Mouse (Mus musculus): ENCODE results near the gene Cyp3a13. TPM values are rescaled to one million over a fixed set of nuclear protein-coding genes. Genes with fewer than 3 reads are reported as not detected.
"Not testable (repeated sequence)": the region's sequence is repeated elsewhere in the genome, so short reads cannot be mapped to it uniquely, and the experiment has no call there.

Cyp3a13 gene
- polyA plus RNA-seq, 1 experiment = 2.9 TPM

GRCm38 (mm10) chr5:137864008-137864407 lies 57.4 kb downstream of the Cyp3a13 start:
- H3K4me3 ChIP-seq (replicated peaks; ENCODE audit: insufficient read depth, low read depth, low read length); H3K27me3 ChIP-seq (ENCODE audit: control insufficient read depth, insufficient read depth, low read length); H3K4me1 ChIP-seq (ENCODE audit: control insufficient read depth, insufficient read depth, low read length); H3K27ac ChIP-seq (ENCODE audit: insufficient read depth, low read length); DNase-seq: not testable (repeated sequence)
- 87% methylated on average over 1 of the region's 1 CpGs for WGBS

GRCm38 (mm10) chr5:137857960-137858710 lies 63.3 kb downstream of the Cyp3a13 start, which contains the start of gene Pilrb1:
Gene Pilrb1, minus strand, starts transcription at chr5:137858106.
- not testable (repeated sequence) for H3K4me1 ChIP-seq (ENCODE audit: control insufficient read depth, insufficient read depth, low read length); H3K27me3 ChIP-seq (ENCODE audit: control insufficient read depth, insufficient read depth, low read length); DNase-seq; H3K4me3 ChIP-seq (replicated peaks; ENCODE audit: insufficient read depth, low read depth, low read length); H3K27ac ChIP-seq (ENCODE audit: insufficient read depth, low read length)
- 70% methylated on average over 2 of the region's 2 CpGs for WGBS

GRCm38 (mm10) chr5:137856870-137857269 lies 64.5 kb downstream of the Cyp3a13 start:
- DNase-seq = not testable (repeated sequence)

GRCm38 (mm10) chr5:137854907-137855306 lies 66.5 kb downstream of the Cyp3a13 start:
- H3K4me3 ChIP-seq (replicated peaks; ENCODE audit: insufficient read depth, low read depth, low read length); H3K4me1 ChIP-seq (ENCODE audit: control insufficient read depth, insufficient read depth, low read length); DNase-seq; H3K27me3 ChIP-seq (ENCODE audit: control insufficient read depth, insufficient read depth, low read length); H3K27ac ChIP-seq (ENCODE audit: insufficient read depth, low read length): not testable (repeated sequence)
- 79% methylated on average over 3 of the region's 3 CpGs for WGBS

More at GRCm38 (mm10) chr5:137856870-137857269, 64.5 kb downstream of the Cyp3a13 start:
- 70% methylated on average over 5 of the region's 5 CpGs for WGBS
- H3K27ac ChIP-seq (ENCODE audit: insufficient read depth, low read length); H3K27me3 ChIP-seq (ENCODE audit: control insufficient read depth, insufficient read depth, low read length); H3K4me3 ChIP-seq (replicated peaks; ENCODE audit: insufficient read depth, low read depth, low read length); H3K4me1 ChIP-seq (ENCODE audit: control insufficient read depth, insufficient read depth, low read length): not testable (repeated sequence)

GRCm38 (mm10) chr5:137850313-137850712 lies 71.1 kb downstream of the Cyp3a13 start:
- DNase-seq; H3K27me3 ChIP-seq (ENCODE audit: control insufficient read depth, insufficient read depth, low read length): not testable (repeated sequence)

More at GRCm38 (mm10) chr5:137850313-137850712, 71.1 kb downstream of the Cyp3a13 start:
- H3K4me3 ChIP-seq (replicated peaks; ENCODE audit: insufficient read depth, low read depth, low read length); H3K4me1 ChIP-seq (ENCODE audit: control insufficient read depth, insufficient read depth, low read length); H3K27ac ChIP-seq (ENCODE audit: insufficient read depth, low read length): not testable (repeated sequence)
- 84% methylated on average over 1 of the region's 1 CpGs for WGBS

Other genes starting within 250 kb of the Cyp3a13 start
- 39.8 and 41.3 TPM in 2 replicates for gene Agfg2, start 236.9 kb downstream of the Cyp3a13 start, polyA plus RNA-seq (2012; rRNA removed)
- gene Nyap1, start 180.0 kb downstream of the Cyp3a13 start, polyA plus RNA-seq (2012; rRNA removed) = 59.1 and 60.7 TPM in 2 replicates
- gene Tsc22d4, start 175.9 kb downstream of the Cyp3a13 start, polyA plus RNA-seq (2012; rRNA removed) = 465 and 497 TPM in 2 replicates
- 47.0 and 48.2 TPM in 2 replicates for gene Ppp1r35, start 142.8 kb downstream of the Cyp3a13 start, polyA plus RNA-seq (2012; rRNA removed)
- 38.9 and 41.9 TPM in 2 replicates for gene Mepce, start 134.0 kb downstream of the Cyp3a13 start, polyA plus RNA-seq (2012; rRNA removed)
- 11.2 and 12.4 TPM in 2 replicates for gene Zcwpw1, start 133.8 kb downstream of the Cyp3a13 start, polyA plus RNA-seq (2012; rRNA removed)
- gene Pilra, start 85.3 kb downstream of the Cyp3a13 start, polyA plus RNA-seq (2012; rRNA removed) = 0.41 TPM in 2 replicates
- not detected in 2 replicates for gene Pilrb1, start 63.5 kb downstream of the Cyp3a13 start, polyA plus RNA-seq (2012; rRNA removed)
- 0.11 and 0.23 TPM in 2 replicates for gene Pilrb2, start 49.8 kb downstream of the Cyp3a13 start, polyA plus RNA-seq (2012; rRNA removed)
- 75.6 and 85.7 TPM in 2 replicates for gene Gjc3, start 41.5 kb upstream of the Cyp3a13 start, polyA plus RNA-seq (2012; rRNA removed)
- 0.08 and 0.21 TPM in 2 replicates for gene Azgp1, start 59.9 kb upstream of the Cyp3a13 start, polyA plus RNA-seq (2012; rRNA removed)
- not detected in 2 replicates for gene Smok3a, start 99.6 kb upstream of the Cyp3a13 start, polyA plus RNA-seq (2012; rRNA removed)
- not detected in 2 replicates for gene Smok3b, start 99.8 kb upstream of the Cyp3a13 start, polyA plus RNA-seq (2012; rRNA removed)
- not detected in 2 replicates for gene Smok3c, start 131.6 kb upstream of the Cyp3a13 start, polyA plus RNA-seq (2012; rRNA removed)
- 16.8 and 17.4 TPM in 2 replicates for gene Zkscan1, start 163.5 kb upstream of the Cyp3a13 start, polyA plus RNA-seq (2012; rRNA removed)
- 19.0 and 19.2 TPM in 2 replicates for gene Zscan21, start 195.3 kb upstream of the Cyp3a13 start, polyA plus RNA-seq (2012; rRNA removed)
- gene Zfp113, start 234.1 kb upstream of the Cyp3a13 start, polyA plus RNA-seq (2012; rRNA removed) = 3.8 and 4.2 TPM in 2 replicates
- gene Cops6, start 239.5 kb upstream of the Cyp3a13 start, polyA plus RNA-seq (2012; rRNA removed) = 147 and 158 TPM in 2 replicates

Data from cerebellum, adult 2 months (tissue).